Mouse (Mus musculus): ENCODE results near the gene Pex11g. TPM values are rescaled to one million over a fixed set of nuclear protein-coding genes. Genes with fewer than 3 reads are reported as not detected.

Gene Pex11g
- total RNA-seq, 2 experiments from 2014 or later, result 0.94 to 1.4 TPM

GRCm38 (mm10) chr8:3481605-3482004 is 14.1 kb upstream of the Pex11g start:
- no peak for DNase-seq

- DNase-seq, result no peak
Observed at GRCm38 (mm10) chr8:3480221-3480785, 12.8 kb upstream of the Pex11g start.

GRCm38 (mm10) chr8:3475715-3476429 is 8.4 kb upstream of the Pex11g start:
- no peak for DNase-seq

GRCm38 (mm10) chr8:3470562-3470961 is 3.1 kb upstream of the Pex11g start, which contains the start of gene Tex45:
Gene Tex45 (plus strand): TSS chr8:3470862.
- DNase-seq, result no peak

- DNase-seq, result no peak
Observed at GRCm38 (mm10) chr8:3468838-3469237, 1.4 kb upstream of the Pex11g start.

- no peak for DNase-seq
Observed at GRCm38 (mm10) chr8:3467886-3468545, 536 bp upstream of the Pex11g start.

- no peak for DNase-seq
Observed at GRCm38 (mm10) chr8:3464309-3464708, 3.2 kb downstream of the Pex11g start.

- no peak for DNase-seq
Observed at GRCm38 (mm10) chr8:3463248-3463647, 4.2 kb downstream of the Pex11g start.

GRCm38 (mm10) chr8:3451992-3452391 is 15.5 kb downstream of the Pex11g start:
- no peak for DNase-seq

GRCm38 (mm10) chr8:3450670-3451069 is 16.8 kb downstream of the Pex11g start:
- peak in 1 of 2 experiments; percentile 37 for DNase-seq

GRCm38 (mm10) chr8:3449226-3449625 is 18.3 kb downstream of the Pex11g start:
- no peak for DNase-seq

- DNase-seq, result no peak
Observed at GRCm38 (mm10) chr8:3439510-3439909, 28.0 kb downstream of the Pex11g start.

GRCm38 (mm10) chr8:3436492-3436891 is 31.0 kb downstream of the Pex11g start:
- DNase-seq, result no peak

GRCm38 (mm10) chr8:3431113-3431512 is 36.4 kb downstream of the Pex11g start:
- no peak for DNase-seq

GRCm38 (mm10) chr8:3429966-3430365 is 37.5 kb downstream of the Pex11g start:
- DNase-seq, result no peak

- DNase-seq, result no peak
Observed at GRCm38 (mm10) chr8:3428426-3428825, 39.1 kb downstream of the Pex11g start.

GRCm38 (mm10) chr8:3426211-3426610 is 41.3 kb downstream of the Pex11g start:
- no peak for DNase-seq

- DNase-seq, result no peak
Observed at GRCm38 (mm10) chr8:3425217-3425616, 42.3 kb downstream of the Pex11g start.

GRCm38 (mm10) chr8:3421507-3421906 is 46.0 kb downstream of the Pex11g start:
- DNase-seq, result no peak

GRCm38 (mm10) chr8:3420105-3420706 is 47.3 kb downstream of the Pex11g start:
- DNase-seq, result no peak

GRCm38 (mm10) chr8:3418101-3418500 is 49.4 kb downstream of the Pex11g start:
- DNase-seq, result no peak

GRCm38 (mm10) chr8:3417455-3417854 is 50.0 kb downstream of the Pex11g start:
- DNase-seq, result no peak

GRCm38 (mm10) chr8:3416846-3417245 is 50.6 kb downstream of the Pex11g start:
- no peak for DNase-seq
